Mouse (Mus musculus) CD8-positive naive resting alpha-beta T cell, adult 2 months (primary cell): ENCODE data around the gene Fam129c.

Source experiments
- DNase-seq, 2 experiments: peaks; one replicate each; pipeline ENCODE4 v3.0.0; 2022; ENCODE audit warnings: low read depth in 2 of 2, low spot score in 2 of 2

Fam129c gene

DNA sequence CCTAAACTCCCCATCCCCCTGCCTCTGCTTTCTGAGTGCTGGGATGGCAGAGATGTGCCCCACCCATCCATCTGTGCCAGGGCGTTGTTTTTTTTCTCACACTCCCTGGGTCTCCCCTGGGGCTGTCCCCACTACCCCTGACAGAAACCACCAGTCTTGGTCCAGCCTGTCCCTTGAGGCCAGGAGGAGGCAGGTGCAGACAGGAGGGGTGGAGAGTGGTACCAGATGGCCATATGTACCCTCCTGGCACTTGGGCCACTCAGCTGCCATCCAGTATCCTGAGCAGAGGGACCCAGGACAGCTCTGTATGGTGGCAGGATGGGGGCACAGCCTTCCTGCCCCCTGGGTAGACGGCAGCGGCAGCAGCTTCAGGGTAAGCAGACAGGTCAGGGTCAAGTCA, at the start of gene Fam129c:
Fam129c (plus strand) TSS at position 198 of the 400 bp plus-strand sequence.
- no peak for DNase-seq

DNA sequence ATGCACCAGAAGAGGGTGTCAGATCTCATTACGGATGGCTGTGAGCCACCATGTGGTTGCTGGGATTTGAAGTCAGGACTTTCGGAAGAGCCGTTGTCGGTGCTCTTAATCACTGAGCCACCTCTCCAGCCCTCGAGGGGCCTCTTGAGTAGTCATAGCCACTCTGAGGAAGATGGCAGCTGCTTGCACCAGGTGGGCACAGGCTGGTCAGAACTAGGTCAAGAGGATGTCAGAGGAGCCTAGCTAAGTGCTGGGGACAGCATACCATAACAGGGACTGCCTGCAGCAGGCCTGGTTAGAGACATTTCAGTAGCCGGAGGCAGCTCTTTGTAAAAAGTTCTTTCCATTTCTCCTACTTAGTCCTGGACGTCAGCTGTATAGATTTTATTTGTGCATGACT, 46.7 kb upstream of the Fam129c start:
- DNase-seq, result no peak

DNA sequence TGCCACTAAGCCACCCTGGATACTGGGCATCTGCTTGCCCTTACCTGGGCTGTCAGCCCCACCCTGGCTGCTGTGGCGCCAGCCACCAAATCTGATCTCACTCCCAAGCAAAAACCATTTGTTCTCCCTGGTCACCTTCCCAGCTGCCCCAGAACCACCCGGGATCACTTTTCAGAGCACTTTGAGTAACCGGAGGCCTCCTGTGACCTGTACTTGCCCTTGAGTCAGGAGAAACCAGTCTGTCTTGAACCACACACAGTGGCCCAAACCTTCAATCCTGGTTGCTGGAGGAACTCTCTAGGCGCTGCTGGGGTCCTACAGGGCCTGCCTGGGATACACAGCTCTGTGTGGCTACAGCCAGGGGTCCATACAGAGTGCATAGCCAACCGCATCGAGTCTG, 44.7 kb upstream of the Fam129c start:
- no peak for DNase-seq

DNA sequence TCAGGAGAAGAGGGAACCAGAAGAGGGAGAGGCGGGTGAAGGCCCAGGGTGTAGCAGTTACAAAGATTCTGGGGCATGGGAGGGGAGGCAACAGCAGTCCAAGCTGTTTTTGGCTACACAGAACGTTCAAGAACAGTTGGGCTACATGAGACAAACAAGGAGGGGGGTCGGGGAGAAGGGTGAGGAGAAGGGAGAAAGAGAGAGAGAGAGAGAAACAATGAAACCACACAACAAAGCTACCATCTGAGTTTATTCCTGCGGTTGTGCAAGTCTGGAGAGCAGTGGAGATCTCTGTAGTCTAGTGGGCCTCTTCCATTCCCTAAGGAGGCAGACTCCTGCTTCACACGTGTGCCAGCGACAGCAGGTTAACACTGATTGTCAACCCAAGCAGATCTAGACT, 43.4 kb upstream of the Fam129c start:
- DNase-seq, result no peak

DNA sequence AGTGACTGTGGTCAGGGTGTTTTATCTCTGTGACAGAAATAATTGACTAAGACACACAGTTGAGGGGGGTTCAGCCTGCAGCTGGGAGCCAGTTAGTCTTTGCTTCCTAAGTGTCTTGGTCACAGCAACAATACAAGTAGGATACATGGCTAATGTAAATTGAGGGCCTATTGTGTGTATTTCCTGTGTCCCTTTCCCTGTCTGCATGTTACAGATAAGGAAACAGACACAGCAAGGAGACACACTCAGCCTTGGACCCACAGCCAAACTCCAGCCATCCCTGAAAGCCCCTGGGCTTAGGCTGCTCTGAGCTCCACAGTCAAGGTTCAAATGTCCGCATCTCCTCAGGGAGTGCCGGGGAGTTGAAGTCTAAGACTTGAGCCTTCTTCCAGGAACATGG, 42.8 kb upstream of the Fam129c start:
- no peak for DNase-seq

DNA sequence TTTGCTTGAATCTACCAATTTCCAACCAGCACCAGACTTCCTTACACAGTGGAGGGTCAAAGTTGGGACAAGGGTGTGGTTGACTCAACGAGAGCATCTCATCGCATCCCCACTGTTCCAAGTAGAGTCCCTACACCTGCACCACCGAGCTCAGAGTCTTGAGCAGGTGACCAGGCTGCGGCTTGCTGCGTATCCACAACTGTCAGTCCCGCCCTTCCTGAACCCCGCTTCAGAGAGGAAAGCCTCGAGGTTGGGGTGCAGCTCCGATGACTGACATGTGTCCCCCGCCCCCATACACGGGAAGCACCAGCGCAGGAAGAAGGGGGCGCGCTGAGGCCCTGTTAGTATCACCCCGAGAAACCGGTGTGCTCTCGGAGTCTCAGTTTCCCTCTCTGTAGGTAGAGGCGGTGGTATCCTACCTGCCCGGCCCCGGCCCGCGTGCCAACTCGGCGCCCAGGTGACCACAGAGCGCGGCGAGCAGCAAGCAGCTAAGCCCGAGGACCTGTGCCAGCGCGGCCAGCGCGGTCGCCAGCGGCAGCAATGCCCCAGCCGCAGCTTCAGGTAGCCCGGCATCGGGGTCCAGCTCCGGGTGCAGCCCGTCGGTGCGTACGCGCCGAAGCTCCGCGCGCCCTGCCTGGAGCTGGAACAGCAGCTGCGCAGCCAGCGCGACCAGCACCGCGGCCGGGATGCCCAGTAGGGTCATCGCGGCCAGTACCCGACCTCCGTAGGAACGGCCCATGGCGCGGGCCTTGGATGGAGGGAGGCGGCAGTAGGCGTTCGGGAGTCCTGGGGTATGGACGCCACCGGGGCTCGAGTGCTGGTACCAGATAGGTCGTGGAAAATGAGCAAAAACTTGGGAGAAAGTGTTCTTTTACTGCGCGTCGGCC, 39.1 kb upstream of the Fam129c start, which contains the start of gene Tmem221:
Tmem221 (minus strand) TSS at position 801 of the 887 bp plus-strand sequence.
- peak in 1 of 2 experiments; percentile 23 for DNase-seq

DNA sequence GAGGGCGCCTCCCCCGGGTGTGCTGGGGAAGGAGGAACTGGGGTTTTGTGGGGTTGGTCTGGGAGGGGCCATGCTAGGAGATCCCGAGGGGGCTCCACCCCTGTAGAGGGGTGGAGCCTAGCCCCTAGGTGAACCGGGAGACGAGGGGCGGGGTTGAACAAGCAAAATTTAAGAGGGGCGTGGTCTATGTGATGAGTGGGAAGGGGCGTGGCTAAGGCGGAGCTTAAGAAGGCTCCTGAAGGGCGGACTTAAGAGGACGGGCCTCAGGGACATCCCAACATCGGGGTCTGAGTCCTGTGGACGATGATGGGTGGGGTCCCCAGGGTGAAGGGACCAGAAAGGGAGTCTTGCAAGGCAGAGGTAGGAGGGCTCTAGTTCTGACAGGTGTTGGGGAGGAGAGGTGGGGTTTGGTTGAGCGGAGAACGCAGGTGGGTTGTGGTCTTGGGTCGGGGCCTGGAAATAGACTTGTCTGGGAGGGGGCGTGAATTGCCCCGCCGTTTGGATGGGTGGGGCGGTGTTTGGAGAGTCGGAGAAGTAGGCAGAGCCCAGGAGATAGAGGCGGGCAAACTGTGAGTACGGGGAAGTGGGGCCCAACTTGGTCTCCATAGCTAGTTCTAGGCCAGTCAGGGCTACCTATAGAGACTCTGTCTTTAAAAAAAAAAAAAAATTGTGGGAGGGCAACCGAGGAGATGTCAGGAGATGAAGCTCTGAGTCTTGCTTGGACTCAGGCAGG, 38.3 kb upstream of the Fam129c start:
- peak; percentile 29 to 53 for DNase-seq

DNA sequence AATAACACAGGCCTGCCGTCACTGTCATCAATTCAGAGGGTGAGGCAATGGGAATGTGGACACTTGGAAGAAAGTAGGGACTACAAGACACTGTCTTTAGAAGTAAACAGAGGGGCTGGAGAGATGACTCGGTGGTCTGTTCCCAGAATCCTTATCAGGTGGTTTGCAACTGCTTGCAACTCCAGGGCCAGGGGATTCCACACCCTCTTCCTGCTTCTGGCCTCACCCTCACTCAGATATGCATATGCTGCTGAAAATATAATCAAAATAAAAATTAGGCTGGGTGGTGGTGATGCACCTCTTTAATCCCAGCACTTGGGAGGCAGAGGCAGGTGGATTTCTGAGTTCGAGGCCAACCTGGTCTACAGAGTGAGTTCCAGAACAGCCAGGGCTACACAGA, 37.4 kb upstream of the Fam129c start:
- no peak for DNase-seq

DNA sequence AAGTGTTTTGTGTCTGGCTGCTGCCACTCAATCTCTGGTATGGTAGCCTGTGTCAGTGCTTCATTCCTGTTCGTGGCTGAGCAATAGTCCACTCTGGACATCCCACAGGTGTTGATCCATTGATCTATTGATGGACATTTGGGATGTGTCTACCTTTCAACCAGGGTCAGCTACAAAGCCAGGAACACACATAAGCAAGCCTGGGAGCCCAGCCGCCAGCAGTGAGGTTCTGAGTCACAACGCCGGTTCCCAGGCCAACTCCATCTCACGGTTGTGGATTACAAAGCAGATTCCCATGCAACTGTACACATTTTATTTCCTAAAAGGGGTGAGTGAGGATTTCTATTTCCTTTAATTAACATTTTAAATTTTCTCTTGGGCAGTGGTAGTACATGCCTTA, 36.7 kb upstream of the Fam129c start:
- no peak for DNase-seq

DNA sequence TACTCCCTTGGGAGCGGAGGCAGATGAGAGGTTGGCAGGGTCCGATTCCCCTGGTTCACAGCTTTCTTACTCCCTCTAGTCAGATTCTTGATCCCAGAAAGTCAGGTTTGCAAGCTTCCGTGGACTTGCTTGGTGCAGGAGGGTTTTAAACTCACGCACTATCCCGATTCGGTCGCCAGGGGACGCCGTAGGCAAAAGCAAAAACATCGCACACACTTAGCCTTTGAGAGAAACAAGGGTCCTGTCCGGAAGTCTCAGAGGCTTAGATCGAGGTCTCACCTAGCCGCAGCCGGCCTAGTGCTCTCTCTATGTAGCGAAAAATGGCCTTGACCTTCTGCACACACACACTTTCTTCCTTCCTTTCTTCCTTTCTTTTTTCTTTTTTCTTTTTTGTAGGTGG, 36.0 kb upstream of the Fam129c start:
- DNase-seq, result peak; percentile 55 to 69

DNA sequence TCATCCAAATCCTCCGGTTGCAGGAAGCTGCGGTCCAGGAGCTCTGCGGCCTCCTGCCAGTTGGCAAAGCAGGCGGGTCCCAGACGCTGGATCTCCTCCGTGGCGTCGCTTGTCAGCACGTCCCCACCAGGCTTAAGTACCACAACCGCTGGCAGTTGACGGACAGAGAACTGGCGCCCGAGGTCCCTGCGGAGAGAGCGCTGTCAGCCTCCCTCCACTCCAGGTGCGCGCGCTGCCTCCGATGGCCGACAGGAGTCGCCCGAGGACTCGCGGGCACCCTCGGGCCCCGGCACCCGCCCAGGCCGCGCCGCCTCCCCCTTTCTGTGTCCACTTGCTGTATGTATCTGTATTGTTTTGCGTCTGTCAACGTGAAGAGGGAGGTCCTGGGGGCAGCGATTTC, 34.7 kb upstream of the Fam129c start:
- peak; percentile 58 to 71 for DNase-seq

DNA sequence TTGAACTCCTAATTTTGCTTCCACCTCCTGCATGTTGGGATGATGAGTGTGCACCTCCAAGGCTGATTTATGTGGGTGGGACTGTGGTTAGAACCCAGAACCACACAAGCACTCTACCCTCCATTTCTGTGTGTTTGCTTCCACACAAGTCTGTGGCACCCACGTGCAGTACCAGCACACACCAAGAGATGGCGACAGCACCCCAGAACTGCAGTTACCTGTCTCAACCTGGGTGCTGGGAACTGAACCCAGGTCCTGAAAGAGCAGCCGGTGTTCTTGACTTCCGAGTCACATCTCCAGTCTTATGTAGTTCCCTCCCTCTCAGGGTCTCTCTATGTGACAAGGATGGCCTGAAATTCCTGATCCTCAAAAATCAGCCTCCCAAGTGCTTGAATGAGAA, 33.5 kb upstream of the Fam129c start:
- DNase-seq, result no peak

DNA sequence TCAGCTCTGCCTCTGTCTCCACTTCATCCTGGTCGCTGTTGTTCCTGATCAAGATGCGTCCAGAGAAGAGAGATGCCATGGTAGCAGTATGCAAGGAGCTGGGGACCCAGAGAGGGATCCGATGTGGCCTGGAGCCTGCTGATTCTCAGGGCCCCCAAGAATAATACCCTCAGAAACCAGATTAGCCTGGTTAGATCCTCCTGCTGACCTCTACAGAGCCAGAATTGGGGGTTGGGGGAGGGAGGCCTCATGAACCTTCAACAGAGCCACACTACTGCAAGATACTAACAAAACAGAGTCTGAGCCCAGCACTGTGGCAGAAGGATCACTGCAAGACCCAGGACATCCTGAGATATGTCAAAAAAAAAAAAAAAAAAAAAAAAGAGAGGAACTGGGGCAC, 30.9 kb upstream of the Fam129c start, which contains the start of gene Nxnl1:
Nxnl1 (minus strand) TSS at position 101 of the 400 bp plus-strand sequence.
- no peak for DNase-seq

DNA sequence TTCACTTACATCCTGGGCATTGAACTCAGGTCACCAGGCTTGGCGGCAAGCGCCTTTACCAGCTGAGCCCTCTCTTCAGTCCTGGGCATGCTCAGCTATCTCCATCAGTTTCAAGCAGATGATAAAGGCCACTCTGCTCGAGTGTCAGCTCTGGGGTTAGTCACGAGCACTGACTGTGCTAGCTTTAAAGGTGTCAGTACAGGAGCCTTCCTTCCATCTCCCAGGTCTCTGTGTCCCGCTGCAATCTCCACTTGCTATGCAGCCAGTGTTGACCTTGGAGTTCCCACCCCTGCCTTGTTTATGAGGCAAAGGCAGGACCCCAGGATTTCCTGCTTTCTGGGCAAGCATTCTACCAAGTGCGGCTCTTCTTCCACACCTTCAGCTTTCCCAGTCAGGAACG, 29.9 kb upstream of the Fam129c start:
- DNase-seq, result no peak

DNA sequence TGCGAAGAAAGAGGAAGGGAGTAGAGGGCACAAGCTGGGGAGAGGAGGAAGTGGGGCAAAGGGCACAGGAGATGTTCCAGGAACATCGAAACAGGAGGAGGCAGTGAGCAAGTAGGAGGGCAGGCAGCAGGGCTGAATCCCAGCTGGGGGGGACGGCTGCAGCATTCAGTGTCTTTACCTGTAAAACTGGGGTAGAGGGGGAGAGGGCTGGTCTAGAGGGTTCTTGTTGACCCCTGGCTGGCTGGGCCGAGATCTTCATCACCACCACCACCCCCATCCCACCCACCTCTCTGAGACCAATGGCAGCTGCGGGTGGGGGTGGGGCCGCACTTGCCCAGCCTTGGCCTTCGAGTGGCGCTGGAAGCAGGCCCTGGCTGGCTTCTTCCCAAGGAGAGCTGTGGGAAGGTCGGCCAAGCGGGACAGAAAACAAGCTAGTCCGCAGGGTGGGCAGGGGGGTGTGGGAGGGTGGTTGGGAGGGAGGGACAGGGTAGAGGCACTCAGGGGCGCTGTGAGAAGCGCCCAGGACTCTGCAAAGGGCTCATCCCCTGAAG, 29.0 kb upstream of the Fam129c start, which contains the start of gene Slc27a1:
Slc27a1 (plus strand) TSS at position 496 of the 551 bp plus-strand sequence.
- DNase-seq, result no peak

DNA sequence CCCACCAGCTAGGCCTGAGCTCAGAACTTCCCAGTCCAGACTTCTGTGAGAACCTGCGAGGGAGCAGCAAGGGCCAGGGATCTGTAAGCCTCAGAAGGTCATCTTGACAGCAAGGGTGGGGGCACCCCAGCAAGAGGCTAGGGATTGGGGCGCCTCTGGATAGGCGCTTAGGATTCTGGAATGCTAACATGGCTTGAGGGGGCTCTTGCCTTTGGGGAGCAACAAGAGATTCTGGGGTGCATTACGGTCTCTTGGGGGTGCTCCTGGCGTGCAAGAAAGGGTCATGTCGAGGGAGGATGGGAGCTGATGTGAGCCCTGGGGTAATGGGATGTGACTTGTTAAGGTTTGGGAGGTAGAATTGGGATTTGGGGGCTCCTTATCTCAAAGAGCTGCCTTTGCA, 28.5 kb upstream of the Fam129c start:
- DNase-seq, result no peak

DNA sequence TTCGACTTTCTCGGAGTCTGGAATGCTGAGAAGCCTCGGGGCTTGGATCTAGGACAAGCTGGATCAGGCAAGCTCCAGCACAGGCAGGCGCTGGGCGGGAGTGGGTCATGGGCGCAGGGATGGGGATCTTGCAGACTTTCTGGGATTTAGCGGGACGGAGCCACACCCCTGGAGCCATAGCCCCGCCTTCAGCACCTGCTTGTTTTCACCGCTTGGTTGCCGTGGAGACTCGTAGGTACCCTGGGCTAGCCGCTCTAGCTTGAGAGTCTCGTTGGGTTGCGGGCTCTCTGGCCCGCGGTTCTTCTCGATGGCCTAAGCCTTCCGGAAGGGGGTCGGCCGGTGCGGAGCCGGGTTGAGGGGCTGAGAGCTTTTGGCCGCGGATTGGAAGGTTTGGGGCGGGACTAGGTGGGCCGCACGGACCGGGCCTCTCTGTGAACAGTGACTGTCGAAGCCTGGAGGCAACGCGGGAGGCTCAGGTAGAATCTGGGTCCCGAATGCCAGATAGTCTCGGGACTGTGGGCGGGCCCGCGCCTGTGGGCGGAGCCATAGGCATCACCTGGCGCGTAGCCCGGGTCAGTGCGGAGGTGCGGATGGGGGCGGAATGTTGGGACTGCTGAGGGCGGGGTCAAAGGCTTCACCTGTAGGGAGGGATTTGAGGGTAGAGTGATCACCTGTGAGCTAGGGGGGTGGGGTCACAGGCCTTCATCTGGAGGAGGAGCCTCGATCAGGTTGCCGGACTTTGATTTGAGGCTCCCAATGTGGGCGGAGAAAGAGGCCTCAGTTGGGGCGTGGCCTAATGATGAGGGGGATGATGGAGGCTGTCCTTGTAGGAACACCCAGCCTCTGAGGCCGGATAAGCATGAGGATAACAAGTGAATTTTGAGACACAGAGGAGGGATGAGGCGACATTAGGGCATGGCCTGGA, 27.8 kb upstream of the Fam129c start:
- DNase-seq, result peak; percentile 28 to 44

DNA sequence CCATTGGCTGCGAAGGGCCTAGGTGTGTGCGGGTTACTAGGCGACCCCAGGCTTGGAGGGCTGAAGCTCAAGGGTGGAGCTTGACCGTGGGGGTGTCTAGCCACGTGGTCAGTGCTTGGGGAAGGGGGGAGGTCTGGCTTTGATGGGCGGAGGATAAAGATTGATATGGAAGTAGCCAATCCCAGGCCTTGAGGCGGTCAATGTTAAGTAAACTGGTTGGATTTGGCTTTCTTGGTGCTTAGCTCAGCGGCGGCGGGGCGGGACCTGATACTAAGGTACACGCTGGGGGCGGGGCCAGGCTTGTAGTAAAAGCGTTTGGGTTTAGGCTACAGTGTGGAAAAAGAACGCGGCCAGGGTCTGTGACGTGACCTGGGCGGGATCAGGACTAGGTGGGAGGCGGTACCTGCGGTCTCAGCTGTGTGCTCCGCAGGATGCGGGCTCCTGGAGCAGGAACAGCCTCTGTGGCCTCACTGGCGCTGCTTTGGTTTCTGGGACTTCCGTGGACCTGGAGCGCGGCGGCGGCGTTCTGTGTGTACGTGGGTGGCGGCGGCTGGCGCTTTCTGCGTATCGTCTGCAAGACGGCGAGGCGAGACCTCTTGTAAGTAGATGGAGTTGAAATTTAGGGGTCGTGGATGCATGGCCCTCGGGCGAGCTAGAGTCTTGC, 27.0 kb upstream of the Fam129c start:
- peak; percentile 76 to 82 for DNase-seq

DNA sequence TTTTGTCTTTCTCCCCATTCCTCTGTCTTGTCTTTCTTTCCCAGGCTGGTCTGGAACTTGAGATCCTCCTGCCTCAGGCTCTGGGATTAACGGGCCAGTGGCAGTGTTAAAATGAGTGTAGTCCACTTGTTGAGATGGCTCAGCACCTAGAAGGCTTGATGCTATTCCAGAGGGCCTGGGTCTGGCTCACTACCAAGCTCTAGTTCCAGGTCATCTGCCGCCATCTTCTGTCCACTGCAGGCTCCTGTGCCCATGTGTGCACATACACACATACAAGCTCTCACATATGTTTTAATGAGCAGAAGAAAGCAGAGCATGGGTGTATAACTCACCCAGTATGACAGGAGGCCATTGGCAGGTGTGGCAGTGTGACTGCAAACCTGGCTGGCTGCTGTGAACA, 25.4 kb upstream of the Fam129c start:
- no peak for DNase-seq
